Mouse (Mus musculus) ES-E14 (cell line): ENCODE results near the gene Mpst.

ENCODE experiments used
- CHD2 ChIP-seq: IDR thresholded peaks from 2 replicates; pipeline ENCODE4 v1.6.1; 2014; ENCODE audit warnings: mild to moderate bottlenecking, low read depth, low read length, inconsistent platforms
- HCFC1 ChIP-seq: IDR thresholded peaks from 2 replicates; pipeline ENCODE4 v1.6.1; 2012; ENCODE audit warnings: low read length, inconsistent platforms, borderline replicate concordance; ENCODE audit not compliant: insufficient read depth
- ZC3H11A ChIP-seq: IDR thresholded peaks from 2 replicates; pipeline ENCODE4 v1.6.1; 2012; ENCODE audit warnings: low read depth, mild to moderate bottlenecking, inconsistent platforms, low read length, borderline replicate concordance

DNA sequence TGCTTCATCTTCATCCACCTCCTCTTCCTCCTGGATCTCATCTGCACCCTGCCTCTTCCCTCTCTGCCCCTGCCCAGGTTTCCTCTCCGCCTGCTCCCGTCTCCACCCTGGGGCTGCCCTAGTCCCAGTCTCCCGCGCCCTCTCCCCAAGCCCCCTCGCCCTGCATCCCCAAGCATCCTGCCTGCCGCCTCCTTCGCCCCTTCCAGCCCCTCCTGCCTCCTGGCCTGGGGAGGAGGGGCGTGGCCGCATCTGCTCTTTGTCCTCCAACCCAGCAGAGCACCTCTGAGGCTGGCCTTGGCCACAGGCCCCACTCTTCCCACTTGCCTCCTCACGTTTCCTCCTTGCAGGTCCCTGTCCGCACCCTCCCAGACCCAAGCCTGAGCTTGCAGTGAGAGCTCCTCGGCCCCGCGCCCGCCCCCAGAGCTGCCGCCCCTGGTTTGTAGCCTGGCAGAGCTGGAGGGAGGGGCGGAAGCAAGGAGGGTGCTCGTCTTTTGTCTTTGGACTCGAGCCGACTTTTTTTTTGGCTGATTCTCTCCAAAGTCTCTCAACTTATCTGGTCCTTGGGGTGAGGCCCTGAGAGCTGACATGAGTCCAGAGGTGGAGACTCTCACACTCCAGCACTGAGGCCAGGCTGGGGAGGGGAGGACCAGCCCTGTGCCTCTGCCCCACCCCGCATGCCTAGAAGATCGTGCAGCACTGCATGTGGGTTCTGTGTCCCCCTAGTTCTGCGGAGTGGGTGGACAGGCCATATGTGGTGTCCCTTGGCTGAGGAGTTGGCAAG, 31.2 kb downstream of the Mpst start:
- no peak for TF ChIP-seq CHD2
- no peak for TF ChIP-seq HCFC1
- TF ChIP-seq ZC3H11A: no peak
